Mouse (Mus musculus) midbrain, embryonic 16.5 days (tissue): Measurements from ENCODE around the gene Lrrc20. TPM values are rescaled to one million over a fixed set of nuclear protein-coding genes. Genes with fewer than 3 reads are reported as not detected.
A peak's percentile ranks its signal among the peaks of the same experiment; 100 is the strongest.

Source experiments
- ATAC-seq: fragments of 200-750 bp; cut with Nextera tagmentation; 2 replicates; pipeline ENCODE4 v1.8.0; 2017; ENCODE audit warnings: moderate TSS enrichment
- H3K27ac ChIP-seq: fragments of 300-500 bp; sonication (generic); 2 replicates; pipeline ENCODE4 v1.5.1; 2014; ENCODE audit warnings: mild to moderate bottlenecking, low read length, mixed read lengths
- H3K27me3 ChIP-seq: fragments of 300-500 bp; sonication (generic); 2 replicates; pipeline ENCODE4 v1.6.1; 2014; ENCODE audit warnings: low read depth, low read length, mixed read lengths; ENCODE audit not compliant: control insufficient read depth, insufficient read depth
- H3K36me3 ChIP-seq: fragments of 300-500 bp; sonication (generic); 2 replicates; pipeline ENCODE4 v1.6.1; 2014; ENCODE audit warnings: mild to moderate bottlenecking, low read length, moderate library complexity, mixed read lengths; ENCODE audit not compliant: control insufficient read depth, insufficient read depth
- H3K4me1 ChIP-seq: fragments of 300-500 bp; sonication (generic); 2 replicates; pipeline ENCODE4 v1.6.1; 2014; ENCODE audit warnings: mild to moderate bottlenecking, low read length, mixed read lengths; ENCODE audit not compliant: control insufficient read depth, insufficient read depth
- H3K4me2 ChIP-seq: fragments of 300-500 bp; sonication (generic); 2 replicates; pipeline ENCODE4 v1.6.1; 2014; ENCODE audit warnings: mild to moderate bottlenecking, low read length, mixed read lengths
- H3K4me3 ChIP-seq: fragments of 300-500 bp; sonication (generic); 2 replicates; pipeline ENCODE4 v1.5.1; 2014; ENCODE audit warnings: low read depth, mild to moderate bottlenecking, low read length, moderate library complexity, mixed read lengths
- H3K9ac ChIP-seq: fragments of 300-500 bp; sonication (generic); 2 replicates; pipeline ENCODE4 v1.6.1; 2014; ENCODE audit warnings: low read depth, low read length, mixed read lengths
- H3K9me3 ChIP-seq: fragments of 300-500 bp; sonication (generic); replicated peaks from 2 replicates; pipeline ENCODE4 v1.6.1; 2014; ENCODE audit warnings: mild to moderate bottlenecking, low read length, mixed read lengths; ENCODE audit not compliant: control insufficient read depth, poor library complexity, severe bottlenecking
- WGBS: fragments of 180-500 bp; shearing (Covaris S2); extraction: QIAGEN DNeasy Blood & Tissue Kit; methylation state at CpG from one replicate; pipeline ENCODE4 v1.1.7; 2014; 5-methylcytosine and 5-hydroxymethylcytosine counted together
- polyA plus RNA-seq: library from polyadenylated mRNA; unstranded; fragments of >200 nt; fragmentation: Nextera tagmentation; extraction: Ambion mirVana; gene quantifications from 2 replicates; pipeline ENCODE4 v1.2.1, GENCODE M21; 2015

Lrrc20 gene
- polyA plus RNA-seq, 1 experiment from 2014 or later = 14.6 TPM

- no peak overlapping the region for H3K27ac ChIP-seq
- H3K27me3 ChIP-seq = no peaks in the 10 kb centered on the region
- H3K4me1 ChIP-seq = peaks cover 5% of the 10 kb centered on the region; the same call in 1 of the 2 replicates
- H3K4me2 ChIP-seq = peak overlapping the region; percentile 10; the same call in 1 of the 2 replicates
- no peak overlapping the region for H3K4me3 ChIP-seq
- WGBS = 33% methylated on average over 12 of the region's 12 CpGs
- no peak overlapping the region for H3K9ac ChIP-seq
- no peak for ATAC-seq
- H3K36me3 ChIP-seq = no peaks in the 10 kb centered on the region
- no peaks in the 10 kb centered on the region for H3K9me3 ChIP-seq
Measured at GRCm38 (mm10) chr10:61517296-61518071, 41.9 kb downstream of the Lrrc20 start.

DNA sequence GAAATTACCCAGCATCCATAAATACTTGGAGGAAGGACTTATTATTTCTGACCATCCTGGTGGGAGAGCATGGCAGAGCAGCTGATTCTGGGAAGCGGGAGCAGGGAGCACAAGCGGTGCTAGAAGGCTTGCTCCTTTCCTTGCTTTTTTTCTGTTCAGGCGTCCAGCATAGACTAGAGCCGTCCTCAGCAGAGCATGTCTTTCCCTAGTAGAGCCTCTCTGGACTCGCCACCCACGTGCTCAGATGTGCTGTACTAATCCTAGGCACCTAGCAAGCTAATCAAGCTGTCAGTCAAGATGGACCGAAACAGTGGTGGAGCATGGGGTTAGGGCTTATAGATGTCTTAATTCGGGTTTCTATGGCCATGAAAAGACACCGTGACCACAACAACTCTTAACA lies 42.7 kb downstream of the Lrrc20 start:
- H3K27me3 ChIP-seq = no peaks in the 10 kb centered on the region
- no peak overlapping the region for H3K27ac ChIP-seq
- WGBS = 57% methylated on average over 9 of the region's 9 CpGs
- peaks cover 5% of the 10 kb centered on the region; the same call in 1 of the 2 replicates for H3K4me1 ChIP-seq
- no peaks in the 10 kb centered on the region for H3K36me3 ChIP-seq
- H3K9me3 ChIP-seq = no peaks in the 10 kb centered on the region
- no peak overlapping the region for H3K9ac ChIP-seq
- no peak overlapping the region for H3K4me3 ChIP-seq
- H3K4me2 ChIP-seq = no peak overlapping the region
- 0 out of 2 replicates have a peak, but pooled peaks have one; percentile 25 for ATAC-seq

GRCm38 (mm10) chr10:61519491-61519890 lies 43.9 kb downstream of the Lrrc20 start:
- H3K4me2 ChIP-seq = no peak overlapping the region
- no peak for ATAC-seq
- H3K36me3 ChIP-seq = no peaks in the 10 kb centered on the region
- no peaks in the 10 kb centered on the region for H3K9me3 ChIP-seq
- H3K27ac ChIP-seq = no peak overlapping the region
- no peaks in the 10 kb centered on the region for H3K27me3 ChIP-seq
- H3K4me3 ChIP-seq = no peak overlapping the region
- no peak overlapping the region for H3K9ac ChIP-seq
- peaks cover 5% of the 10 kb centered on the region; the same call in 1 of the 2 replicates for H3K4me1 ChIP-seq
- WGBS = 53% methylated on average over 2 of the region's 2 CpGs

DNA sequence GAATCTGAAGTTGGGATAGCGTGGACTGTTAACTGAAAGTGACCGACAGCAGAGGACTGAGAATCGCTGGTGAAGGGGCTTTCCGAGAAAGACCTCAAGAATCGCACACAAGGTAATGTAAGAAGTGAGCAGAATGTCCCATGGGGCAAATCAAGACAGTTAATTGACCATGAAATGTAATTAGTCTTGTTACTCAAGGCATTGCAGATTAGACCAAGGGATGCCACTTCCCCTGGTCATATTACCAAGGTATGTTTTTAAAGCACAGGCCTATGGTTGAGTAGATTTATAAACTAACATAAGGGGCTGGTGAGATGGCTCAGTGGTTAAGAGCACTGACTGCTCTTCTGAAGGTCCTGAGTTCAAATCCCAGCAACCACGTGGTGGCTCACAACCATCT lies 45.1 kb downstream of the Lrrc20 start:
- H3K9ac ChIP-seq = no peak overlapping the region
- no peaks in the 10 kb centered on the region for H3K36me3 ChIP-seq
- ATAC-seq = no peak
- H3K27me3 ChIP-seq = no peaks in the 10 kb centered on the region
- H3K4me2 ChIP-seq = no peak overlapping the region
- 89% methylated on average over 6 of the region's 6 CpGs for WGBS
- no peak overlapping the region for H3K4me3 ChIP-seq
- no peaks in the 10 kb centered on the region for H3K9me3 ChIP-seq
- H3K4me1 ChIP-seq = peaks cover 5% of the 10 kb centered on the region; the same call in 1 of the 2 replicates
- H3K27ac ChIP-seq = no peak overlapping the region

- Histone ChIP-seq H3K4me2 (no peak overlapping the region), H3K4me3 (no peak overlapping the region), H3K27ac (no peak overlapping the region), H3K27me3 (no peaks in the 10 kb centered on the region), H3K9ac (no peak overlapping the region), H3K4me1 (peaks cover 22% of the 10 kb centered on the region), H3K9me3 (no peaks in the 10 kb centered on the region), H3K36me3 (0 out of 2 replicates have a peak, but pooled peaks cover 2% of the 10 kb centered on the region)
- no peak for ATAC-seq
- 87% methylated on average over 3 of the region's 3 CpGs for WGBS
Measured at GRCm38 (mm10) chr10:61530936-61531335, 55.3 kb downstream of the Lrrc20 start.

GRCm38 (mm10) chr10:61533285-61533684 lies 57.7 kb downstream of the Lrrc20 start:
- no peak overlapping the region for H3K9ac ChIP-seq
- no peak overlapping the region for H3K4me3 ChIP-seq
- peaks cover 39% of the 10 kb centered on the region for H3K4me1 ChIP-seq
- no peak overlapping the region for H3K4me2 ChIP-seq
- WGBS = 40% methylated on average over 7 of the region's 7 CpGs
- ATAC-seq = no peak
- no peaks in the 10 kb centered on the region for H3K27me3 ChIP-seq
- no peaks in the 10 kb centered on the region for H3K9me3 ChIP-seq
- H3K27ac ChIP-seq = no peak overlapping the region
- H3K36me3 ChIP-seq = no peaks in the 10 kb centered on the region

DNA sequence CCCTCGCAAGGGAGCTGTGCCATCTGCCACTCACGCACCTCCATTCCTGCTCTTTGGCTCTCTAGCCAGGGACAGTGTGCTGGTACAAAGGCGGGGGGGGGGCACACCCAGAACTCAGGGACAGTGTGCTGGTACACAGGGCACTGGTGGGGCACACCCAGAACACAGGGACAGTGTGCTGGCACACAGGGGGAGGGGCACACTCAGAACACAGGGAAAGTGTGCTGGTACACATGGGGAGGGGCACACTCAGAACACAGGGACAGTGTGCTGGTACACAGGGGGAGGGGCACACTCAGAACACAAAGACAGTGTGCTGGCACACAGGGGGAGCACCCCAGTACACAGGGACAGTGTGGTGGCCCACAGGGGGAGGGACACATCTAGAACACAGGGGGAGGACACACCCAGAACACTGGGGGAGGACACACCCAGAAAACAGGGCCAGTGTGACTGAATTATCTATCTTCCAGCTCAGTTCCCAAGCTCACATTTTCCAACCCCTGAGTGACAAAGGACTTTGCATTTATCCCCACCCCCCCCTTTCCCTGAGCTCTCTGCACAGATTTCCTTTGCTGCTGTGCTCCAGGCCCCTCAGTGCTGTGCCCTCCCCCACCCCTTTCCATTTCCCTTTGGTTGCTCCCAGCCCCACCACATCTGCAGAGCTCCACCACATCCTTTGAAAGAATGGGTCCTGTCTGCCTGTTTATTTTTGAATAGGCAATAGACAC lies 58.9 kb downstream of the Lrrc20 start:
- ATAC-seq = peak; percentile 74
- 25% methylated on average over 3 of the region's 3 CpGs for WGBS
- Histone ChIP-seq H3K9ac (peak overlapping the region; percentile 26; the same call in 1 of the 2 replicates), H3K36me3 (no peaks in the 10 kb centered on the region), H3K27ac (peak overlapping the region; percentile 71), H3K4me2 (no peak overlapping the region), H3K4me1 (peaks cover 44% of the 10 kb centered on the region), H3K27me3 (no peaks in the 10 kb centered on the region), H3K4me3 (no peak overlapping the region), H3K9me3 (no peaks in the 10 kb centered on the region)

- Histone ChIP-seq H3K4me2 (no peak overlapping the region), H3K27ac (peak overlapping the region; percentile 71), H3K27me3 (no peaks in the 10 kb centered on the region), H3K9me3 (no peaks in the 10 kb centered on the region), H3K4me3 (no peak overlapping the region), H3K9ac (no peak overlapping the region), H3K36me3 (no peaks in the 10 kb centered on the region), H3K4me1 (peaks cover 44% of the 10 kb centered on the region)
- WGBS = 70% methylated on average over 4 of the region's 4 CpGs
- no peak for ATAC-seq
Measured at GRCm38 (mm10) chr10:61535441-61535840, 59.8 kb downstream of the Lrrc20 start.
